ENCODE assay signal across 9 mouse cellular contexts in the genomic region with DNA sequence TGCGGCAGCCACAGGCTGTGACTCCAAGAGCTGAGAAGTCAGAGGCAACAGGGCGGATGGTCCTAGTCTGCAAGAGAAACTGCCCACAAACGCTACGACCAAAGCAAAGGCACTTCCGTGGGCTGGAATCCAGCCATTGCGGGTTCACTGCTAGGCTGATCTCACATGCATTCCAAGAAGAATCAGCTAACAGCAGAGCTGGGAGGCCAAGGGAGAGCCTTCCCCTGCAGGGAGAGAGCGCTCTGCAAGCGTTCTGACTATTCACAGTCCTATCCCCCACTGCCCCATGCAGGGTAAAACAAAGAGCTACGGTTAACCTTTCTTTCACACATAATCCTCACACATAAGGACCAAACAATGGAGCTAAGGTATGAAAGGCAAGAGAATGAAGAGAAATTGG. TPM values are rescaled to one million over a fixed set of nuclear protein-coding genes. Genes with fewer than 3 reads are reported as not detected.
DNase-seq lines count a peak whose midpoint lies in the region; ATAC-seq lines count a peak whose summit lies in the region.
"Had no signal": no experiment of that assay in that cellular context is flagged by ENCODE, and none has a peak within 500 bp of the region (broad histone marks: within the 10 kb centered on the region; RNA-seq: fewer than 3 reads in every experiment).

No protein-coding gene starts in this region.

- peak overlapping the region; percentile 52; the same call in 1 of the 2 replicates for H3K9ac ChIP-seq in heart, embryonic 11.5 days (ENCODE audit: low read depth, low read length)
- no peak overlapping the region for H3K9ac ChIP-seq in embryonic facial prominence, embryonic 11.5 days (replicated peaks; ENCODE audit: low read length)
- no peak overlapping the region for H3K9ac ChIP-seq in hindbrain, embryonic 14.5 days
- H3K9ac ChIP-seq in midbrain, embryonic 14.5 days (replicated peaks; ENCODE audit: low read length), result no peak overlapping the region; the same call in 1 of the 2 replicates

- no peaks in the 10 kb centered on the region for H3K27me3 ChIP-seq in heart, embryonic 11.5 days (ENCODE audit: control insufficient read depth, insufficient read depth, low read length)
- H3K27me3 ChIP-seq in embryonic facial prominence, embryonic 11.5 days (ENCODE audit: control insufficient read depth, insufficient read depth, low read length), result no peaks in the 10 kb centered on the region
- H3K27me3 ChIP-seq in hindbrain, embryonic 14.5 days (ENCODE audit: control insufficient read depth, insufficient read depth, low read length), result no peaks in the 10 kb centered on the region
- H3K27me3 ChIP-seq in midbrain, embryonic 14.5 days (ENCODE audit: control insufficient read depth, insufficient read depth, low read length), result no peaks in the 10 kb centered on the region

- peak overlapping the region; percentile 15; the same call in 1 of the 2 replicates for H3K4me2 ChIP-seq in heart, embryonic 11.5 days
- H3K4me2 ChIP-seq in embryonic facial prominence, embryonic 11.5 days (ENCODE audit: low read depth, low read length), result no peak overlapping the region
- H3K4me2 ChIP-seq in hindbrain, embryonic 14.5 days (replicated peaks), result no peak overlapping the region
- no peak overlapping the region for H3K4me2 ChIP-seq in midbrain, embryonic 14.5 days (ENCODE audit: low read length)

- H3K4me1 ChIP-seq in heart, embryonic 11.5 days (ENCODE audit: control insufficient read depth, insufficient read depth, low read length), result peaks cover 38% of the 10 kb centered on the region
- H3K4me1 ChIP-seq in embryonic facial prominence, embryonic 11.5 days (ENCODE audit: control insufficient read depth, insufficient read depth, low read length), result peaks cover 2% of the 10 kb centered on the region; the same call in 1 of the 2 replicates
- peaks cover 17% of the 10 kb centered on the region; the same call in 1 of the 2 replicates for H3K4me1 ChIP-seq in hindbrain, embryonic 14.5 days (replicated peaks; ENCODE audit: control insufficient read depth, insufficient read depth, low read length)
- peaks cover 19% of the 10 kb centered on the region for H3K4me1 ChIP-seq in midbrain, embryonic 14.5 days (ENCODE audit: control insufficient read depth, insufficient read depth, low read length)

- H3K27ac ChIP-seq in heart, embryonic 11.5 days (ENCODE audit: low read depth, low read length), result peak overlapping the region; percentile 76
- no peak overlapping the region for H3K27ac ChIP-seq in embryonic facial prominence, embryonic 11.5 days (replicated peaks; ENCODE audit: low read depth, low read length)
- H3K27ac ChIP-seq in hindbrain, embryonic 14.5 days, result 0 out of 2 replicates have a peak overlapping the region, but pooled peaks have one; percentile 43
- peak overlapping the region; percentile 52 for H3K27ac ChIP-seq in midbrain, embryonic 14.5 days (replicated peaks; ENCODE audit: low read depth, low read length)

- 30% methylated on average over 9 of the region's 9 CpGs for WGBS in heart, embryonic 11.5 days (ENCODE audit: insufficient replicate concordance)
- WGBS in embryonic facial prominence, embryonic 11.5 days, result 24% methylated on average over 9 of the region's 9 CpGs
- WGBS in hindbrain, embryonic 14.5 days, result 10% methylated on average over 9 of the region's 9 CpGs
- 6% methylated on average over 9 of the region's 9 CpGs for WGBS in midbrain, embryonic 14.5 days

- H3K4me3 ChIP-seq in heart, embryonic 11.5 days (ENCODE audit: low read depth, low read length), result no peak overlapping the region
- no peak overlapping the region for H3K4me3 ChIP-seq in embryonic facial prominence, embryonic 11.5 days (ENCODE audit: low read depth, low read length)
- no peak overlapping the region for H3K4me3 ChIP-seq in hindbrain, embryonic 14.5 days (replicated peaks; ENCODE audit: low read length)
- H3K4me3 ChIP-seq in midbrain, embryonic 14.5 days (replicated peaks; ENCODE audit: low read depth, low read length), result no peak overlapping the region

- 0 out of 2 replicates have a peak, but pooled peaks cover 3% of the 10 kb centered on the region for H3K9me3 ChIP-seq in heart, embryonic 11.5 days (replicated peaks; ENCODE audit: control insufficient read depth, low read length)
- H3K9me3 ChIP-seq in embryonic facial prominence, embryonic 11.5 days (replicated peaks; ENCODE audit: control insufficient read depth, low read length), result no peaks in the 10 kb centered on the region
- no peaks in the 10 kb centered on the region for H3K9me3 ChIP-seq in hindbrain, embryonic 14.5 days (ENCODE audit: control insufficient read depth, low read length)
- H3K9me3 ChIP-seq in midbrain, embryonic 14.5 days (ENCODE audit: control insufficient read depth, low read length), result no peaks in the 10 kb centered on the region

- intact Hi-C loops in heart, postnatal 36 days (cut with DNase I), result no loop called here

- peaks cover 24% of the 10 kb centered on the region for H3K36me3 ChIP-seq in heart, embryonic 11.5 days (ENCODE audit: control insufficient read depth, insufficient read depth, low read length)
- no peaks in the 10 kb centered on the region; the same call in 1 of the 2 replicates for H3K36me3 ChIP-seq in embryonic facial prominence, embryonic 11.5 days (replicated peaks; ENCODE audit: control insufficient read depth, insufficient read depth, low read depth, low read length)
- peaks cover 64% of the 10 kb centered on the region for H3K36me3 ChIP-seq in hindbrain, embryonic 14.5 days (replicated peaks; ENCODE audit: control insufficient read depth, insufficient read depth)
- peaks cover 55% of the 10 kb centered on the region for H3K36me3 ChIP-seq in midbrain, embryonic 14.5 days (ENCODE audit: control insufficient read depth, insufficient read depth, low read length)

- DNase-seq in heart, postnatal 36 days, result no peak
- peak; percentile 30 for DNase-seq in embryonic facial prominence, embryonic 11.5 days (ENCODE audit: low spot score)
- DNase-seq in hindbrain, embryonic 14.5 days (ENCODE audit: low spot score), result no peak
- DNase-seq in midbrain, embryonic 14.5 days, result peak; percentile 53
- DNase-seq in layer of hippocampus, postnatal 10 days (ENCODE audit: low spot score in 2 of 2), result no peak
- DNase-seq in thymus, postnatal 10 days (ENCODE audit: low spot score in 2 of 2), result no peak
- no peak for DNase-seq in frontal cortex, adult 2 months (ENCODE audit: extremely low spot score in 1 of 2, low spot score in 1 of 2)
- DNase-seq: right cerebral cortex, postnatal 14 days had no signal

- ATAC-seq in heart, embryonic 11.5 days (replicated peaks; ENCODE audit: insufficient number of reproducible peaks, low FRiP score, low TSS enrichment), result no peak
- no peak for ATAC-seq in embryonic facial prominence, embryonic 11.5 days (replicated peaks; ENCODE audit: insufficient number of reproducible peaks, low FRiP score, low TSS enrichment, low read depth)
- ATAC-seq in hindbrain, embryonic 14.5 days (ENCODE audit: low FRiP score), result no peak
- no peak for ATAC-seq in midbrain, embryonic 14.5 days (ENCODE audit: low FRiP score, low TSS enrichment)

RNA-seq across cellular contexts. Expression of gene Crtc3, which starts 56.6 kb away (rescaled TPM):
- 13.4 and 14.2 TPM in 2 replicates for polyA plus RNA-seq in heart, embryonic 11.5 days (2014; fragmentation: Nextera tagmentation; extraction: Ambion mirVana)
- total RNA-seq in heart, postnatal 36 days (2021), result 10 to 100 TPM; 12.6 to 14.0 TPM
- 8.4 and 9.7 TPM in 2 replicates for polyA plus RNA-seq in embryonic facial prominence, embryonic 11.5 days (2014; fragmentation: Nextera tagmentation; extraction: Ambion mirVana)
- polyA plus RNA-seq in hindbrain, embryonic 14.5 days (2014; fragmentation: Nextera tagmentation; extraction: Ambion mirVana), result 14.4 and 16.8 TPM in 2 replicates
- 11.7 and 14.0 TPM in 2 replicates for polyA plus RNA-seq in midbrain, embryonic 14.5 days (2014; fragmentation: Nextera tagmentation; extraction: Ambion mirVana)
- 10 to 100 TPM; 21.4 to 25.9 TPM for total RNA-seq in layer of hippocampus, postnatal 10 days (2021)
- polyA plus RNA-seq in frontal cortex, adult 2 months (2012; rRNA removed), result 15.9 and 16.8 TPM in 2 replicates

Comparison
In these comparisons a context has a peak if more than half of its experiments do, and no peak if none do; other contexts are left out.
1. DNase-seq: peak in embryonic facial prominence, embryonic 11.5 days (single experiment) and midbrain, embryonic 14.5 days (single experiment); none in heart, postnatal 36 days (0 of 2), hindbrain, embryonic 14.5 days (single experiment), layer of hippocampus, postnatal 10 days (0 of 2), thymus, postnatal 10 days (0 of 2) and frontal cortex, adult 2 months (0 of 2).